Comparison of ENCODE assay signal across 9 mouse cellular contexts in genomic region chr9:43210771-43211450, GRCm38 (mm10). TPM values are rescaled to one million over a fixed set of nuclear protein-coding genes. Genes with fewer than 3 reads are reported as not detected.
DNase-seq lines count a peak whose midpoint lies in the region; TF ChIP-seq lines count a peak whose summit lies in the region.
"Had no signal": no experiment of that assay in that cellular context is flagged by ENCODE, and none has a peak within 500 bp of the region (broad histone marks: within the 10 kb centered on the region; RNA-seq: fewer than 3 reads in every experiment).

No protein-coding gene starts in this region.

- peak; percentile 55 for DNase-seq in gastrocnemius, adult 2 months
- DNase-seq in gastrocnemius, adult 8-10 months (ENCODE audit: low spot score in 2 of 2): no peak
- DNase-seq in brain, adult 2 months (ENCODE audit: low read depth, low spot score): peak; percentile 66
- DNase-seq in gastrocnemius, postnatal 10 days: peak; percentile 58
- DNase-seq in hindlimb bud, embryonic 11.5 days (ENCODE audit: extremely low spot score, low read depth, low spot score): peak; percentile 71
- DNase-seq in left cerebral cortex, postnatal 36 days (ENCODE audit: low spot score in 2 of 2): peak; percentile 26 to 39
- peak; percentile 14 for DNase-seq in naive thymus-derived CD4-positive, alpha-beta T cell, adult 2 months (ENCODE audit: low read depth)
- peak; percentile 58 for DNase-seq in yolk sac, embryonic 10.5 days (ENCODE audit: low spot score)

- TF ChIP-seq CTCF in gastrocnemius, adult 2 months (IDR thresholded peaks at IDR 0.05): peak; percentile 91

- intact Hi-C loops in gastrocnemius, adult 2 months (cut with DNase I): loop anchor here (1.0 kb wide), 2 partner anchors 69 to 211 kb away; no protein-coding TSS in a partner anchor
- intact Hi-C loops in left cerebral cortex, postnatal 36 days (cut with DNase I): loop anchor here (1.0 kb wide), 2 partner anchors 69 to 211 kb away; no protein-coding TSS in a partner anchor

- H3K27ac ChIP-seq in gastrocnemius, adult 2 months: peak overlapping the region; percentile 79

- peak overlapping the region; percentile 40 for H3K4me3 ChIP-seq in gastrocnemius, adult 2 months
- H3K4me3 ChIP-seq: myocyte had no signal

RNA-seq across cellular contexts. Expression of gene Pou2f3, which starts 0.7 kb away (rescaled TPM):
- total RNA-seq in gastrocnemius, adult 2 months (2021): under 1 TPM; 0.11 to 0.15 TPM
- total RNA-seq in gastrocnemius, adult 8-10 months (2022): not detected
- total RNA-seq in gastrocnemius, postnatal 10 days (2021): under 1 TPM in 1 of 2 experiments, not detected in 1; 0.09 TPM
- under 1 TPM in 1 of 2 experiments, not detected in 1; 0.29 TPM for total RNA-seq in left cerebral cortex, postnatal 36 days (2021)

RNA-seq across cellular contexts. Expression of gene Oaf, which starts 28.8 kb away (rescaled TPM):
- 1 to 10 TPM; 2.9 to 8.9 TPM for total RNA-seq in gastrocnemius, adult 2 months (2021)
- total RNA-seq in gastrocnemius, adult 8-10 months (2022): 1 to 10 TPM; 2.7 to 5.9 (median 4.8) TPM
- 10 to 100 TPM; 26.2 to 34.2 TPM for total RNA-seq in gastrocnemius, postnatal 10 days (2021)
- 10 to 100 TPM; 15.0 to 17.4 TPM for total RNA-seq in left cerebral cortex, postnatal 36 days (2021)

Comparison
In these comparisons a context has a peak if more than half of its experiments do, and no peak if none do; other contexts are left out.
1. DNase-seq: peak in gastrocnemius, adult 2 months (single experiment), brain, adult 2 months (single experiment), gastrocnemius, postnatal 10 days (single experiment), hindlimb bud, embryonic 11.5 days (single experiment), left cerebral cortex, postnatal 36 days (2 of 2), naive thymus-derived CD4-positive, alpha-beta T cell, adult 2 months (single experiment) and yolk sac, embryonic 10.5 days (single experiment); none in gastrocnemius, adult 8-10 months (0 of 2).